Mouse (Mus musculus): ENCODE data around the gene Ephb2. TPM values are rescaled to one million over a fixed set of nuclear protein-coding genes. Genes with fewer than 3 reads are reported as not detected.

Ephb2 gene
- total and polyA plus RNA-seq, 3 experiments, result 0.08 TPM; not detected in 2

DNA sequence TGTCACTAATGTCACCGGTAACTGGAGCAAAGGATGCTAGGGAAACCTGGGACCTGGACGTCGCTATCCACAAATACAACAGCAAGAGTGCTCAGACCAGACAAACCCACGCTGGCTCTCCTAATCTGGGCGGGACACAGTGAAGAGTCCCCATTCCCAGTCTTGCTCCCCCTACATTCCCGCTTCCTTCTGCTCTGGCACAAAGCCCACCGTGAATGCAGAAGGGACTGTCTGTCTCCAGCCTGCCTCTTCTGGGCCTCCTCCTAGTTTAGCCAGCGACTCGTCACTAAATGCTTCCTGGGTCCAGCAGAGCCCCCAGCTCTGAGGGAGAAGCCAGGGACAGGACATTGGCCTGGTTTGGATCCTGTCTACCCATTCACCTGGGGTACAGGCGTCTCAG lies 29.5 kb downstream of the Ephb2 start:
- Histone ChIP-seq H3K4me1 (ENCODE audit: control insufficient read depth in 1 of 2, insufficient read depth in 2 of 2) (peaks cover 8 to 39% of the 10 kb centered on the region in 2 experiments; a peak in 3 of 4 replicates), H3K36me3 (replicated peaks in 1 of 2; ENCODE audit: control insufficient read depth in 1 of 2, insufficient read depth in 1 of 2, low read length in 1 of 2) (no peaks in the 10 kb centered on the region), H3K79me2 (replicated peaks; ENCODE audit: control insufficient read depth, extremely low read depth, insufficient read depth, poor library complexity, severe bottlenecking) (no peaks in the 10 kb centered on the region), H3K4me3 (replicated peaks in 1 of 3; ENCODE audit: low read depth in 2 of 3, low read length in 2 of 3, poor library complexity in 1 of 3) (no peak overlapping the region), H3K9ac (ENCODE audit: insufficient read depth, low read depth) (no peak overlapping the region), H3K27ac (ENCODE audit: insufficient read depth, low read depth) (no peak overlapping the region), H3K9me3 (replicated peaks; ENCODE audit: low read length) (no peaks in the 10 kb centered on the region), H3K27me3 (replicated peaks) (no peaks in the 10 kb centered on the region), H3K4me2 (ENCODE audit: insufficient read depth, low read depth, poor library complexity, severe bottlenecking) (no peak overlapping the region)
- TF ChIP-seq MEF2A (IDR thresholded peaks at IDR 0.05; ENCODE audit: borderline replicate concordance, low read depth, low read length) (no peak), JUND (conservative IDR thresholded peaks at IDR 0.05; ENCODE audit: low read depth, low read length) (no peak), SIN3A (IDR thresholded peaks at IDR 0.05; ENCODE audit: low read length) (no peak), CHD1 (IDR thresholded peaks at IDR 0.05; ENCODE audit: low read depth, low read length) (no peak), MAX (IDR thresholded peaks at IDR 0.05; ENCODE audit: low read length) (no peak), UBTF (IDR thresholded peaks at IDR 0.05; ENCODE audit: low read depth, low read length) (no peak), EP300 (IDR thresholded peaks at IDR 0.05; ENCODE audit: low read length) (no peak), MYC (IDR thresholded peaks at IDR 0.05; ENCODE audit: low read depth, low read length) (no peak), CTCF (conservative IDR thresholded peaks at IDR 0.05 in 1 of 2, IDR thresholded peaks at IDR 0.05 in 1 of 2; ENCODE audit: low read depth in 2 of 2, low read length in 2 of 2) (no peak), USF1 (IDR thresholded peaks at IDR 0.05; ENCODE audit: low read depth, low read length) (no peak), GABPA (IDR thresholded peaks at IDR 0.05; ENCODE audit: insufficient replicate concordance, low read depth, low read length) (no peak), SMC3 (IDR thresholded peaks at IDR 0.05; ENCODE audit: low read depth, low read length) (no peak), ETS1 (conservative IDR thresholded peaks at IDR 0.05; ENCODE audit: low read depth, low read length) (no peak), MAFK (IDR thresholded peaks at IDR 0.05; ENCODE audit: insufficient replicate concordance, low read length) (no peak)
- in situ Hi-C loops (cut with MboI; ENCODE audit: low pct_ligation_motif_present, low pct_unique_long_range_greater_than_20kb, low sequenced_read_pairs) (no loop called here), dilution Hi-C loops (cut with MboI; ENCODE audit: extremely low pct_ligation_motif_present, extremely low pct_unique_long_range_greater_than_20kb, low sequenced_read_pairs) (no loop called here)
- DNase-seq (ENCODE audit: extremely low read depth), result no peak

DNA sequence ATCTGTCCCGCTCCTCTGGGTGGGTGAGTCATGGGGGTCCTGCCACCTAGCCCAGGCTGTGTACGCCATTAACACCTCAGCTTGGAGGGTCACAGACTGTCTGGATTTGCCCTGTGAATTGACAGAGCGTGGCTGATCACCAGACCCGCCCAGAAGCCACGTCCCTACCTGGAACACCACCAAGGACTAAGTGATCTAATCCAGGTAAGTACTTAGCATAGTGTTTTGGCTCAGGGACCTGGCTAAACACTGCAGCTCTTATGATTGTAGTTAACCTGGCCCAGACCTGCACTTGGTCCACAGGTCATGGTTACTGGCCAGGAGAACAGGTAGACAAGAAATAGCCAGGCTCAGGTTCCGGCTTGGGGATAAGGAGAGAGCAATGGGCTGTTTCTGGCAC lies 31.4 kb downstream of the Ephb2 start:
- Histone ChIP-seq H3K4me3 (replicated peaks in 1 of 3; ENCODE audit: low read depth in 2 of 3, low read length in 2 of 3, poor library complexity in 1 of 3) (no peak overlapping the region), H3K79me2 (replicated peaks; ENCODE audit: control insufficient read depth, extremely low read depth, insufficient read depth, poor library complexity, severe bottlenecking) (no peaks in the 10 kb centered on the region), H3K36me3 (replicated peaks in 1 of 2; ENCODE audit: control insufficient read depth in 1 of 2, insufficient read depth in 1 of 2, low read length in 1 of 2) (no peaks in the 10 kb centered on the region), H3K4me2 (ENCODE audit: insufficient read depth, low read depth, poor library complexity, severe bottlenecking) (no peak overlapping the region), H3K9ac (ENCODE audit: insufficient read depth, low read depth) (no peak overlapping the region), H3K27me3 (replicated peaks) (no peaks in the 10 kb centered on the region), H3K27ac (ENCODE audit: insufficient read depth, low read depth) (no peak overlapping the region), H3K4me1 (ENCODE audit: control insufficient read depth in 1 of 2, insufficient read depth in 2 of 2) (peaks cover 8 to 58% of the 10 kb centered on the region in 2 experiments; a peak in 3 of 4 replicates), H3K9me3 (replicated peaks; ENCODE audit: low read length) (no peaks in the 10 kb centered on the region)
- no peak for DNase-seq (ENCODE audit: extremely low read depth)
- in situ Hi-C loops (cut with MboI; ENCODE audit: low pct_ligation_motif_present, low pct_unique_long_range_greater_than_20kb, low sequenced_read_pairs), result no loop called here
- TF ChIP-seq JUN (IDR thresholded peaks at IDR 0.05; ENCODE audit: insufficient read depth, low read depth, low read length) (no peak), UBTF (IDR thresholded peaks at IDR 0.05; ENCODE audit: low read depth, low read length) (no peak), ZC3H11A (IDR thresholded peaks at IDR 0.05; ENCODE audit: low read depth, low read length) (no peak), SMC3 (IDR thresholded peaks at IDR 0.05; ENCODE audit: low read depth, low read length) (no peak), ZMIZ1 (IDR thresholded peaks at IDR 0.05; ENCODE audit: low read depth, low read length) (no peak), CHD1 (IDR thresholded peaks at IDR 0.05; ENCODE audit: low read depth, low read length) (no peak), USF1 (IDR thresholded peaks at IDR 0.05; ENCODE audit: low read depth, low read length) (no peak), EP300 (IDR thresholded peaks at IDR 0.05; ENCODE audit: low read length) (no peak), ZNF384 (IDR thresholded peaks at IDR 0.05; ENCODE audit: low read depth, low read length) (no peak), MEF2A (IDR thresholded peaks at IDR 0.05; ENCODE audit: borderline replicate concordance, low read depth, low read length) (no peak), MYC (IDR thresholded peaks at IDR 0.05; ENCODE audit: low read depth, low read length) (no peak), HCFC1 (IDR thresholded peaks at IDR 0.05; ENCODE audit: low read depth, low read length) (no peak), GABPA (IDR thresholded peaks at IDR 0.05; ENCODE audit: insufficient replicate concordance, low read depth, low read length) (no peak), TCF12 (IDR thresholded peaks at IDR 0.05; ENCODE audit: low read depth, low read length) (no peak), KAT2A (IDR thresholded peaks at IDR 0.05; ENCODE audit: insufficient replicate concordance, low read length) (no peak), JUND (conservative IDR thresholded peaks at IDR 0.05; ENCODE audit: low read depth, low read length) (no peak), SIN3A (IDR thresholded peaks at IDR 0.05; ENCODE audit: low read length) (no peak), IRF4 (IDR thresholded peaks at IDR 0.05; ENCODE audit: low read depth, low read length) (no peak)
- dilution Hi-C loops (cut with MboI; ENCODE audit: extremely low pct_ligation_motif_present, extremely low pct_unique_long_range_greater_than_20kb, low sequenced_read_pairs), result no loop called here
